Mouse (Mus musculus) forebrain, embryonic 12.5 days (tissue): Measurements from ENCODE around the gene Sf3b5. TPM values are rescaled to one million over a fixed set of nuclear protein-coding genes. Genes with fewer than 3 reads are reported as not detected.
A peak's percentile ranks its signal among the peaks of the same experiment; 100 is the strongest.
"Not testable (repeated sequence)": the region's sequence is repeated elsewhere in the genome, so short reads cannot be mapped to it uniquely, and the experiment has no call there.

ENCODE experiments used
- ATAC-seq: fragments of 200-750 bp; cut with Nextera tagmentation; 2 replicates; pipeline ENCODE4 v1.8.0; 2017; ENCODE audit warnings: moderate TSS enrichment; ENCODE audit not compliant: low FRiP score
- H3K27ac ChIP-seq: fragments of 300-500 bp; sonication (generic); 2 replicates; pipeline ENCODE4 v1.5.1; 2016; ENCODE audit warnings: mild to moderate bottlenecking
- H3K27me3 ChIP-seq: fragments of 300-500 bp; sonication (generic); 2 replicates; pipeline ENCODE4 v1.6.1; 2016; ENCODE audit warnings: mild to moderate bottlenecking
- H3K36me3 ChIP-seq: fragments of 300-500 bp; sonication (generic); replicated peaks from 2 replicates; pipeline ENCODE4 v1.6.1; 2016; ENCODE audit warnings: mild to moderate bottlenecking
- H3K4me1 ChIP-seq: fragments of 300-500 bp; sonication (generic); 2 replicates; pipeline ENCODE4 v1.6.1; 2016
- H3K4me2 ChIP-seq: fragments of 300-500 bp; sonication (generic); 2 replicates; pipeline ENCODE4 v1.6.1; 2016; ENCODE audit warnings: mild to moderate bottlenecking, moderate library complexity
- H3K4me3 ChIP-seq: fragments of 300-500 bp; sonication (generic); replicated peaks from 2 replicates; pipeline ENCODE4 v1.5.1; 2016; ENCODE audit warnings: mild to moderate bottlenecking
- H3K9ac ChIP-seq: fragments of 300-500 bp; sonication (generic); 2 replicates; pipeline ENCODE4 v1.6.1; 2016; ENCODE audit warnings: mild to moderate bottlenecking
- H3K9me3 ChIP-seq: fragments of 300-500 bp; sonication (generic); 2 replicates; pipeline ENCODE4 v1.6.1; 2016
- WGBS: fragments of 180-500 bp; shearing (Covaris S2); methylation state at CpG from one replicate; pipeline ENCODE4 v1.1.7; 2016; 5-methylcytosine and 5-hydroxymethylcytosine counted together
- polyA plus RNA-seq: library from polyadenylated mRNA; unstranded; fragments of >200 nt; fragmentation: Nextera tagmentation; extraction: Ambion mirVana; gene quantifications from 2 replicates; pipeline ENCODE4 v1.2.1, GENCODE M21; 2016

Gene Sf3b5
- polyA plus RNA-seq, 1 experiment from 2014 or later = 35.5 TPM

GRCm38 (mm10) chr10:13016573-13016972 is 11.4 kb downstream of the Sf3b5 start:
- Histone ChIP-seq H3K4me1 (no peaks in the 10 kb centered on the region), H3K9ac (no peak overlapping the region), H3K9me3 (no peaks in the 10 kb centered on the region), H3K27ac (no peak overlapping the region), H3K27me3 (no peaks in the 10 kb centered on the region), H3K36me3 (no peaks in the 10 kb centered on the region), H3K4me3 (no peak overlapping the region), H3K4me2 (no peak overlapping the region)
- peak; percentile 63; the same call in 1 of the 2 replicates for ATAC-seq
- 28% methylated on average over 4 of the region's 4 CpGs for WGBS

GRCm38 (mm10) chr10:13018510-13018909 is 13.4 kb downstream of the Sf3b5 start:
- Histone ChIP-seq H3K4me1 (no peaks in the 10 kb centered on the region), H3K4me2 (no peak overlapping the region), H3K27ac (no peak overlapping the region), H3K36me3 (no peaks in the 10 kb centered on the region), H3K4me3 (no peak overlapping the region), H3K27me3 (no peaks in the 10 kb centered on the region), H3K9ac (no peak overlapping the region), H3K9me3 (no peaks in the 10 kb centered on the region)
- 63% methylated on average over 7 of the region's 7 CpGs for WGBS
- peak; percentile 36; the same call in 1 of the 2 replicates for ATAC-seq

GRCm38 (mm10) chr10:13019026-13019425 is 13.9 kb downstream of the Sf3b5 start:
- no peak overlapping the region for H3K27ac ChIP-seq
- H3K4me3 ChIP-seq = no peak overlapping the region
- no peak for ATAC-seq
- H3K4me2 ChIP-seq = no peak overlapping the region
- H3K36me3 ChIP-seq = no peaks in the 10 kb centered on the region
- 79% methylated on average over 5 of the region's 5 CpGs for WGBS
- H3K4me1 ChIP-seq = no peaks in the 10 kb centered on the region
- no peak overlapping the region for H3K9ac ChIP-seq
- no peaks in the 10 kb centered on the region for H3K9me3 ChIP-seq
- no peaks in the 10 kb centered on the region for H3K27me3 ChIP-seq

- H3K4me3 ChIP-seq = no peak overlapping the region
- no peak overlapping the region for H3K9ac ChIP-seq
- H3K27ac ChIP-seq = no peak overlapping the region
- 83% methylated on average over 4 of the region's 4 CpGs for WGBS
- no peaks in the 10 kb centered on the region for H3K36me3 ChIP-seq
- no peak for ATAC-seq
- no peaks in the 10 kb centered on the region for H3K4me1 ChIP-seq
- H3K4me2 ChIP-seq = no peak overlapping the region
- H3K27me3 ChIP-seq = no peaks in the 10 kb centered on the region
- H3K9me3 ChIP-seq = no peaks in the 10 kb centered on the region
Measured at GRCm38 (mm10) chr10:13022103-13022502, 17.0 kb downstream of the Sf3b5 start.

GRCm38 (mm10) chr10:13023985-13024384 is 18.8 kb downstream of the Sf3b5 start:
- not testable (repeated sequence) for H3K9ac ChIP-seq, H3K4me1 ChIP-seq, ATAC-seq, H3K27me3 ChIP-seq, H3K36me3 ChIP-seq, H3K27ac ChIP-seq, H3K4me2 ChIP-seq, H3K9me3 ChIP-seq, H3K4me3 ChIP-seq
- WGBS = 85% methylated on average over 3 of the region's 3 CpGs

- no peak for ATAC-seq
- Histone ChIP-seq H3K4me1 (no peaks in the 10 kb centered on the region), H3K9me3 (no peaks in the 10 kb centered on the region), H3K4me2 (no peak overlapping the region), H3K27me3 (no peaks in the 10 kb centered on the region), H3K4me3 (no peak overlapping the region), H3K27ac (no peak overlapping the region), H3K9ac (no peak overlapping the region), H3K36me3 (no peaks in the 10 kb centered on the region)
- 96% methylated on average over 5 of the region's 5 CpGs for whole genome bisulfite sequencing
Measured at GRCm38 (mm10) chr10:13027702-13028101, 22.6 kb downstream of the Sf3b5 start.

GRCm38 (mm10) chr10:13028215-13028614 is 23.1 kb downstream of the Sf3b5 start:
- Histone ChIP-seq H3K27me3 (no peaks in the 10 kb centered on the region), H3K27ac (no peak overlapping the region), H3K9ac (no peak overlapping the region), H3K4me2 (no peak overlapping the region), H3K9me3 (no peaks in the 10 kb centered on the region), H3K4me1 (no peaks in the 10 kb centered on the region), H3K36me3 (no peaks in the 10 kb centered on the region), H3K4me3 (no peak overlapping the region)
- WGBS = 92% methylated on average over 1 of the region's 1 CpGs
- ATAC-seq = no peak

- no peak overlapping the region for H3K27ac ChIP-seq
- no peaks in the 10 kb centered on the region for H3K4me1 ChIP-seq
- no peaks in the 10 kb centered on the region for H3K9me3 ChIP-seq
- no peaks in the 10 kb centered on the region for H3K27me3 ChIP-seq
- 87% methylated on average over 5 of the region's 5 CpGs for WGBS
- no peaks in the 10 kb centered on the region for H3K36me3 ChIP-seq
- H3K4me3 ChIP-seq = no peak overlapping the region
- no peak overlapping the region for H3K9ac ChIP-seq
- H3K4me2 ChIP-seq = no peak overlapping the region
- no peak for ATAC-seq
Measured at GRCm38 (mm10) chr10:13029416-13029815, 24.3 kb downstream of the Sf3b5 start.

- no peak for ATAC-seq
Measured at GRCm38 (mm10) chr10:13035270-13035669, 30.1 kb downstream of the Sf3b5 start.

GRCm38 (mm10) chr10:13039637-13040174 is 34.6 kb downstream of the Sf3b5 start:
- Histone ChIP-seq H3K27me3 (no peaks in the 10 kb centered on the region), H3K27ac (no peak overlapping the region), H3K9ac (no peak overlapping the region), H3K4me3 (no peak overlapping the region), H3K4me1 (no peaks in the 10 kb centered on the region), H3K9me3 (no peaks in the 10 kb centered on the region), H3K4me2 (no peak overlapping the region), H3K36me3 (no peaks in the 10 kb centered on the region)
- 90% methylated on average over 5 of the region's 5 CpGs for WGBS
- no peak for ATAC-seq

More at GRCm38 (mm10) chr10:13035270-13035669, 30.1 kb downstream of the Sf3b5 start:
- 83% methylated on average over 3 of the region's 3 CpGs for WGBS
- Histone ChIP-seq H3K9ac (no peak overlapping the region), H3K27ac (no peak overlapping the region), H3K36me3 (no peaks in the 10 kb centered on the region), H3K4me3 (no peak overlapping the region), H3K4me2 (no peak overlapping the region), H3K4me1 (no peaks in the 10 kb centered on the region), H3K9me3 (no peaks in the 10 kb centered on the region), H3K27me3 (no peaks in the 10 kb centered on the region)

- Histone ChIP-seq H3K36me3 (no peaks in the 10 kb centered on the region), H3K9ac (no peak overlapping the region), H3K27me3 (no peaks in the 10 kb centered on the region), H3K27ac (no peak overlapping the region), H3K4me2 (no peak overlapping the region), H3K4me1 (no peaks in the 10 kb centered on the region), H3K9me3 (no peaks in the 10 kb centered on the region), H3K4me3 (no peak overlapping the region)
- WGBS = 88% methylated on average over 11 of the region's 11 CpGs
- ATAC-seq = no peak
Measured at GRCm38 (mm10) chr10:13044659-13045058, 39.5 kb downstream of the Sf3b5 start.

GRCm38 (mm10) chr10:13047816-13048215 is 42.7 kb downstream of the Sf3b5 start:
- Histone ChIP-seq H3K4me1 (no peaks in the 10 kb centered on the region), H3K9ac (no peak overlapping the region), H3K4me2 (no peak overlapping the region), H3K27ac (no peak overlapping the region), H3K27me3 (no peaks in the 10 kb centered on the region), H3K9me3 (0 out of 2 replicates have a peak, but pooled peaks cover 3% of the 10 kb centered on the region), H3K4me3 (no peak overlapping the region), H3K36me3 (no peaks in the 10 kb centered on the region)
- no peak for ATAC-seq
- WGBS = 61% methylated on average over 4 of the region's 4 CpGs

GRCm38 (mm10) chr10:13056863-13057381 is 51.8 kb downstream of the Sf3b5 start:
- H3K9me3 ChIP-seq = no peaks in the 10 kb centered on the region
- no peak overlapping the region for H3K4me2 ChIP-seq
- WGBS = 86% methylated on average over 6 of the region's 6 CpGs
- peaks cover 26% of the 10 kb centered on the region for H3K27me3 ChIP-seq
- H3K4me3 ChIP-seq = no peak overlapping the region
- no peak overlapping the region for H3K27ac ChIP-seq
- H3K4me1 ChIP-seq = peaks cover 9% of the 10 kb centered on the region
- ATAC-seq = no peak
- no peaks in the 10 kb centered on the region for H3K36me3 ChIP-seq
- H3K9ac ChIP-seq = no peak overlapping the region
